Mouse (Mus musculus) cerebellum, adult 2 months (tissue): Measurements from ENCODE around the gene Phxr2.

Experiments
- CTCF ChIP-seq: fragments of 200-500 bp; IDR thresholded peaks from 2 replicates; pipeline ENCODE4 v1.5.1; 2011; ENCODE audit warnings: low read depth, mild to moderate bottlenecking, control low read depth, low read length, moderate library complexity, borderline replicate concordance; ENCODE audit not compliant: insufficient read depth
- POLR2A ChIP-seq: fragments of 200-500 bp; IDR thresholded peaks from 2 replicates; pipeline ENCODE4 v1.6.1; 2011; ENCODE audit warnings: low read length, control low read depth, borderline replicate concordance; ENCODE audit not compliant: insufficient read depth

GRCm38 (mm10) chr10:99127691-99128261, 1.7 kb upstream of the Phxr2 start:
- no peak for TF ChIP-seq POLR2A
- no peak for TF ChIP-seq CTCF
